Mouse (Mus musculus): ENCODE measurements around the gene Trim43a. TPM values are rescaled to one million over a fixed set of nuclear protein-coding genes. Genes with fewer than 3 reads are reported as not detected.

The Trim43a gene
- not detected in 2 replicates for polyA plus RNA-seq (2015; fragmentation: Nextera tagmentation; extraction: Ambion mirVana)

GRCm38 (mm10) chr9:88580591-88580990 is at the start of gene Trim43a:
Trim43a (plus strand) TSS chr9:88580891.

GRCm38 (mm10) chr9:88547851-88548613 is 32.7 kb upstream of the Trim43a start, which contains the start of gene Zfp949:
Zfp949 (plus strand) TSS chr9:88548020.

Other genes starting within 250 kb of the Trim43a start
- gene Snx14, start 141.9 kb upstream of the Trim43a start, polyA plus RNA-seq (2015; fragmentation: Nextera tagmentation; extraction: Ambion mirVana), result 11.3 and 12.0 TPM in 2 replicates
- gene Gm20537, start 124.3 kb upstream of the Trim43a start, polyA plus RNA-seq (2015; fragmentation: Nextera tagmentation; extraction: Ambion mirVana), result 0.25 TPM in 1 of 2 replicates, not detected in the other
- 54.4 and 56.6 TPM in 2 replicates for gene Syncrip, start 98.3 kb upstream of the Trim43a start, polyA plus RNA-seq (2015; fragmentation: Nextera tagmentation; extraction: Ambion mirVana)
- gene Zfp949, start 32.9 kb upstream of the Trim43a start, polyA plus RNA-seq (2015; fragmentation: Nextera tagmentation; extraction: Ambion mirVana), result 10.5 and 11.4 TPM in 2 replicates
- 34.2 and 35.9 TPM in 2 replicates for gene Mthfsl, start 139.4 kb downstream of the Trim43a start, polyA plus RNA-seq (2015; fragmentation: Nextera tagmentation; extraction: Ambion mirVana)
- gene Bcl2a1d, start 151.0 kb downstream of the Trim43a start, polyA plus RNA-seq (2015; fragmentation: Nextera tagmentation; extraction: Ambion mirVana), result 2.7 and 3.1 TPM in 2 replicates